Mouse (Mus musculus) MEL-GATA-1-ER (cell line): ENCODE measurements around the gene Enah.

Experiments used
- DNase-seq: peaks from one replicate; pipeline ENCODE4 v3.0.0-alpha.2; 2012; ENCODE audit warnings: low read depth; ENCODE audit errors: extremely low read depth

Gene Enah

GRCm38 (mm10) chr1:181878436-181878835 is 141.4 kb downstream of the Enah start:
- no peak for DNase-seq

GRCm38 (mm10) chr1:181877088-181877487 is 142.7 kb downstream of the Enah start:
- DNase-seq: no peak

GRCm38 (mm10) chr1:181876656-181877055 is 143.1 kb downstream of the Enah start:
- no peak for DNase-seq

GRCm38 (mm10) chr1:181873086-181873920 is 146.5 kb downstream of the Enah start:
- no peak for DNase-seq

GRCm38 (mm10) chr1:181872639-181873038 is 147.2 kb downstream of the Enah start:
- no peak for DNase-seq

- no peak for DNase-seq
Observed at GRCm38 (mm10) chr1:181866429-181867280, 153.1 kb downstream of the Enah start.

GRCm38 (mm10) chr1:181865863-181866216 is 153.9 kb downstream of the Enah start:
- no peak for DNase-seq

GRCm38 (mm10) chr1:181864971-181865862 is 154.6 kb downstream of the Enah start:
- DNase-seq: no peak

GRCm38 (mm10) chr1:181863431-181863830 is 156.4 kb downstream of the Enah start:
- no peak for DNase-seq

- DNase-seq: no peak
Observed at GRCm38 (mm10) chr1:181862676-181863374, 157.0 kb downstream of the Enah start.

GRCm38 (mm10) chr1:181861181-181861902 is 158.4 kb downstream of the Enah start:
- DNase-seq: no peak

- DNase-seq: peak; percentile 96
Observed at GRCm38 (mm10) chr1:181860659-181861058, 159.1 kb downstream of the Enah start.

- no peak for DNase-seq
Observed at GRCm38 (mm10) chr1:181856329-181856728, 163.5 kb downstream of the Enah start.

- DNase-seq: no peak
Observed at GRCm38 (mm10) chr1:181854829-181855228, 165.0 kb downstream of the Enah start.

- DNase-seq: no peak
Observed at GRCm38 (mm10) chr1:181853081-181853736, 166.6 kb downstream of the Enah start.

GRCm38 (mm10) chr1:181852466-181852865 is 167.3 kb downstream of the Enah start:
- no peak for DNase-seq

GRCm38 (mm10) chr1:181851521-181852310 is 168.1 kb downstream of the Enah start:
- no peak for DNase-seq

- DNase-seq: no peak
Observed at GRCm38 (mm10) chr1:181850441-181850840, 169.3 kb downstream of the Enah start.

GRCm38 (mm10) chr1:181848210-181848609 is 171.6 kb downstream of the Enah start:
- DNase-seq: no peak
